Mouse (Mus musculus) urinary bladder, postnatal 10 days (tissue): Measurements from ENCODE around the gene Trak2.
"Not testable (repeated sequence)": the region's sequence is repeated elsewhere in the genome, so short reads cannot be mapped to it uniquely, and the experiment has no call there.

Experiments
- DNase-seq: peaks from one replicate; pipeline ENCODE4 v3.0.0; 2022; ENCODE audit warnings: low spot score

Trak2 gene

DNA sequence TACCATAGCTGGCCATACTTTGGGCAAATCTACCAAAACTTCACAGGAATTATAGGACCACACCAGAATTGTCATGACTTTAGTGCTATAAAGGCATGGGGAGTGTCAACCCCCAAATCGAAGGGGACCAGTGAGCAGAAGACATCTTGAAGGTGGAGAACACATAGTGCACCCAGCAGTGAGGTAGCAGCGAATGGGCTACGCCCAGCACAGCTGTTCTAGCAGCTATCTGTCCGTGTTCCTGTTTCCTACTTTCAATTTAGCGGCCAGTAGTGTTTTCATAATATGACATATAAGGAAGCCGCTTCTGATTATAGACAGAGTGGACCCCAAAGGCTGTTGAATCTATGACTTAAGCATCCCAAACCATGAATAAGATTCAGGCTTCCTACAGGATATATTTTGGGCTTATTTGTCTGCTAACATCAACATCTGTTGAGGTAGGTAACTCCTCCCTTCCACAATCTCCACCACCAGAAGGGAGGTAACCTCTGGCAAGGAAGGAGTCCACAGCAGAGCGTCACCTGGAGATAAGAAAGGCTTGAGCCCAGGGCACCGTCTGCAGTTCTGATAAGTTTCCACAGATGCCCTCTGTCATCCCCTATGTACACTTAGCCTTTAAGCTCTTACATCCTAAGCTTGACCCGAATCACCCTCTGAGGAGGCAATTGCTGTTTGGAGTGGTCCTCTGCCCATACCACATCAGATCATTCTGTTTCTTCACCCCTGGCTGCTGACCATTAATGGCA is 19.4 kb downstream of the Trak2 start:
- no peak for DNase-seq

GRCm38 (mm10) chr1:58952997-58953396 is 20.2 kb downstream of the Trak2 start:
- DNase-seq: no peak

DNA sequence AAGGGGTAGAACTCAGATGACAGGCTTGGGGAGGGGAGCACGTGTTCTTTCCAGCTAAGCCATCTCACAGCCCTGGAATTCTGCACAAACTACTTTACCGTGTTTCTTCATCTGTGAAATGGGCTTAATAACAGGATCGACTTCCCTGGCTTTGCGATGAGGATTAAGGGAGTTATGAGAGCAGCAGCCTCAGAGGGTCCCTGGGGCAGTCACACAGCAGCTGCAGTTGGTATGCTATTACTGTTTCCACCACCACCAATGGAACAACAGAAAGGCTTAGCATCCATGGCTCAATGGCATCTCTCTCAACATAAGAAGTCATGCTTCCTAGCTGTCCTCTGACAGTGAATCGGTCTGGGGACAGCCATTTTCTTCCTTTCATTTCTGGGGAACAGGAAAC is 20.7 kb downstream of the Trak2 start:
- no peak for DNase-seq

DNA sequence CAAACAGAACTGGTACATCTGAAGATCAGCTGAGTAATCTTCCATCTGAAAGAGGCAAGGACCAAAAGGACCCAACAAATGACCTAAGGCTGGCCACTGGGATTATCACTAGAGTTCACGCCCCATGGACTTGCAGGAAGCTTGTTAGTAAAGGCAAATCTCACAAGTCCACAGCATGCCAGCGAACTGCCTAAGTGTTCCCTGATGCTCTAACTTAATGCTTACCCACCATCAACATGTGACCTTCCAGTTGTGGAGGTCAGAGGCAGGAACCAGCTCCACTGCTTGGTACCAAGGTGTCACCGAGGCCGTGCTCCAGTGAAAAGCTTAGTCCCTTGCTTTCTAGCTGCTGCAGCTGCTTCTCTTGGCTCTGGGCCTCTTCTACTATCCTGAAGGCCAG is 21.4 kb downstream of the Trak2 start:
- DNase-seq: no peak

DNA sequence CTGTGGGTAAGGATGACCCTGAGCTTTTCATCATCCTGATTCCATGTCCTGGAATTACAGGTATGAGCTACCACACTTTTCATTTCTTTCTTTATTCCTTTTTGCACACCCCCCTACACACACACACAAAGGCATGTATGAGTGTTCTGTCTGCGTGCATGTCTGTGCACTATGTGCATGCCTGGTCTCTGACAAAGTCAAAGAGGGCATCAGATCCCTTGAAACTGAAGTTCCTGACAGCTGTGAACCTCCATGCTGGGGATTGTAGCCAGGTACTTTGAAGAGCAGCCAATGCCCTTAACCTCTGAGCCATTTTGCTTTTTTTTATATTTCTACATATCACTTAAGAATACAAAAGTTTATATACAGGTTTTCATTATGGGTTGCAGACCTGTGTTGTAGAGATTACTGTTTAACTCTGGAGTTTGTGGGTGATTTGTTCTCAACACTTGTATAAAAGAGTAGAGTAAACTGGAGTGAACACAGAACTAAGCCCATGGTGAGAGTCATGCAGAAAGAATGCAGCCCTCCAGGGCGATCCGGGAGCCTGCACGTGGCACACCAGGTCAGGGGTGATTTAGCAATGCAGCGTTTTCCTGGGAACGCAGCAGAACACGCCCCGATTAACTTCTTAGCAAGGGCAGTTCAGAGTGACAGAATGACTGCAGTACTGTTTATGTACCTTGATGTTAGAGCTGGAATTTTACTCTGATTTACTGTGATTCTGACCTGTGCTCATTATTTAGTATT is 22.2 kb downstream of the Trak2 start:
- DNase-seq: no peak

- no peak for DNase-seq
Observed at GRCm38 (mm10) chr1:58949561-58950106, 23.6 kb downstream of the Trak2 start.

GRCm38 (mm10) chr1:58946718-58947117 is 26.5 kb downstream of the Trak2 start:
- no peak for DNase-seq

GRCm38 (mm10) chr1:58945960-58946670 is 27.1 kb downstream of the Trak2 start:
- no peak for DNase-seq

DNA sequence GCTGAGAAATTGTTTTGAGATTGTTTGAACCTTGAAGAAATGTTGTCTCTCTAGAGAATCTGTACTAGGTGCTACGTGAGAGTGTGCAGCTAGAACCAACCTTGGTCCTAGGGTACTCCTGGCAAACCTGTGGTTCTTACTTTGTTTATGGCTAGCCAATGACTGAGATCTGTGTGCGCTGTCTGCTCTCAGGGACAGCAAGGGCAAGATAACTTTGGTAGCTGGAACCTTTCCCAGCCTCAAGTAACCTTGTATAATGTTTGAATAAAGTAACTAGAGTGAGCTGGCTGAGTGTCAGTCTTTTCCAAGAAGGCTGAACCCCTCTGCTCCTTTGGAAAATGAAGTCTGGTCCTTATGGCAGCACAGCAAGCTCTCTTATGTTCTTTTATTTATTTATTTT is 27.7 kb downstream of the Trak2 start:
- no peak for DNase-seq

- DNase-seq: no peak
Observed at GRCm38 (mm10) chr1:58937606-58938099, 35.6 kb downstream of the Trak2 start.

DNA sequence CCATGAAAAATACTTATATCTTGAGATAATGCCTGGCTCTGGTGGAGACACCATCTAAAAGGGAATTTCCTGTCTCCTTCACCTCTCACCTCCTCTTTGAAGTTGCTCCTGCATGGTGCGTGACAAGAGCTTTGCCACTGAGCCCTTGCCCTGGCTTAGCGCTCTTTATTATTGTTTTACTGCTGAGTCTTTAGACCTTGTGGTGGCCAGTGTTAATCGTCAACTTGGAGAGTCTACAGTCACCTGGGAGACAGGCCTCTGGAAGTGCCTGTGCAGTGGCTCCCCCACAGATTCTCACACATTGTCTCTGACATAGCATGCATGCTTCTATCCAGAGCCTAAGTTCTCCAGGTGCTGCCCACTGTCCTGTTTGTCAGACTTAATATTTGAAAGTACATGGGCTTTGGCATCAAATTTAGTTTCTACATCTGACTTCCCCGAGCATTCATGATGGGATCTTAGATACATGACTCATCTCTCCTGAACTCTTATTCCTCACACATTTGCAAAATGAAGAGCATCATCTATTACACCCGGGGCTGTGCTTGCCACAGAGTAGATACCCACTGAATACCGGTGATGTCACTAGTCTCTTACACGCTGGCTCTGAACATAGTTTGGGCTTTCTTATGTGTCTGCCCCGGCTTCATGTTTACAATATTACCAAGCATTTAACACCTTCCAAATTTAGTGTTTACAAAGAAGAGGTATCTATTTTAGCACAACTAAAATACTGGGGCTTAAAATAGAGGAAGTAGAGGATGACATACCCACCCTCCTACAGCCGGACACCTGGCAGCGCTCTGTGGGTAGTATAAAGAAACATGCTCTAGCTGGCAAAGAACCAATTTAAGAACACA is 36.3 kb downstream of the Trak2 start:
- DNase-seq: no peak

DNA sequence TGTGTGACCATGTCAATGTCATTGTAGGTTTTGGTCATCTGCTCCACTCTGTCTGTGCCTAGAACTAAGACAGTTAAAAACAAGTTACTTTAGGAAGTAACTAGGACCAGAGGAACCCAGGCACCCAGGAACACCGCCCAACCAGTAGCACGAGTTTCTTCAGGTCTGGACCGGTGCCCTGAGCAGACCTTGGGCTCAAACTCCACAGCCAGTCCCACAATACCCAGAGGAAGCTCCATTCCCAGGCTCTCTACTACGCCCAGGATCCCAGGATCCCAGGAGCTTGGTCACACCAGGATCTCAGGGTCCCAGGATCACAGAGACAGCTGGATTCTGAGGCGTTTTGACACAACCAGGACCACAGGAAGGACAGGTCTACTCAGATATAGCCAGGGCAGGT is 46.6 kb downstream of the Trak2 start:
- no peak for DNase-seq

- no peak for DNase-seq
Observed at GRCm38 (mm10) chr1:58917566-58917965, 55.7 kb downstream of the Trak2 start.

- no peak for DNase-seq
Observed at GRCm38 (mm10) chr1:58909636-58910272, 63.5 kb downstream of the Trak2 start.

DNA sequence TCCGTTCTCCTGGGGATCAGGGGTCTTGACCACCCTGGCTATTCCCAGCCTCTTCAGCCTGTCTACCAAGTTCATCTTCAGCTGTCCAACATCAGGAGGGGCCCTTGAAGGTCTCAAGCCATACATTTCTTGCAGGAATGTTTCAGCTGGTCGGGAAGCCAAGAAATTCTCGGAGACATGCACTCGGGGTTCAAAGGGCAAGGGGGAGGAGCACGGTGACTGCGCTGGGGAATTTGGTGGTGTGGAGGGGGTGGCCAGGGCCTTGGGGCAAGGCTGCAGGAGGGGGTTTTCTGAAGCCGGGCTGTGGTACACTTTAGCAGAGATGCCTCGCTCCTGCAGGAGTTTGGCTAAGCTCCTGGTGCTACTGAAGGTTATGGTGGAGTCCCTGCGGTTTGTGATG is 69.5 kb downstream of the Trak2 start:
- DNase-seq: no peak

DNA sequence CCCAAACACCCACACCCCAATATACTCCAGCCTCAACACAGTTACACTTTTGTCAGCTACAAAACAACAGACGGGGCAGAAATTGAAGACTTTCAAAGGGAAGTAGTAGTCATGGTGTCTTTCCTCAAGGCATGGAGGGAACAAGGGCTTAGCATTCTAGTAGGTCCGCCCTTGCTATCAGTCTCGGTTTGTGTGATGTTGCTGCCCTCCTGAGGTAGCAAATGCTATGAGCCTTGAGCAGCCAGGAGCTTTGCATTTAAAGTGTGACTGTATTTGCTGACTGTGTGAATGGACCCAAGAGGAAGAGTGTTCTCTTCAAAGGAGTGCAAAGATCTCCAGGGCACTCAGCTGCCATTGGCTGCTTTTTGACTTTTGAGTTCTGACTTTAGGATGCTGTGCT is 75.7 kb downstream of the Trak2 start:
- not testable (repeated sequence) for DNase-seq

- DNase-seq: not testable (repeated sequence)
Observed at GRCm38 (mm10) chr1:58892386-58892785, 80.8 kb downstream of the Trak2 start.

- not testable (repeated sequence) for DNase-seq
Observed at GRCm38 (mm10) chr1:58891481-58892170, 81.6 kb downstream of the Trak2 start.

GRCm38 (mm10) chr1:58890697-58891290 is 82.4 kb downstream of the Trak2 start:
- DNase-seq: not testable (repeated sequence)
